Mouse (Mus musculus): ENCODE measurements around the gene Eci1.

- TF ChIP-seq POLR2A (IDR thresholded peaks at IDR 0.05; ENCODE audit: insufficient read length, low read depth), result no peak
- TF ChIP-seq SRF (IDR thresholded peaks at IDR 0.05; ENCODE audit: control insufficient read depth, insufficient read length, low read depth), result no peak
- TF ChIP-seq POLR2AphosphoS2 (IDR thresholded peaks at IDR 0.05; ENCODE audit: insufficient read length, low read depth), result no peak
- TF ChIP-seq MAX (IDR thresholded peaks at IDR 0.05; ENCODE audit: low read depth), result no peak
- TF ChIP-seq TCF3 (IDR thresholded peaks at IDR 0.05; ENCODE audit: insufficient read length, low read depth), result no peak
- TF ChIP-seq TCF12 (IDR thresholded peaks at IDR 0.05; ENCODE audit: insufficient read depth, poor library complexity, severe bottlenecking), result no peak
- TF ChIP-seq CEBPB (IDR thresholded peaks at IDR 0.05; ENCODE audit: insufficient read depth, poor library complexity, severe bottlenecking), result no peak
- TF ChIP-seq MYOD1 (IDR thresholded peaks at IDR 0.05; ENCODE audit: control insufficient read depth in 1 of 3, insufficient read length in 2 of 3, low read depth in 2 of 3), result no peak
These were observed 15.7 kb downstream of the Eci1 start for GRCm38 (mm10) chr17:24442107-24442506.
